Mouse (Mus musculus): ENCODE measurements around the gene Rbm47. TPM values are rescaled to one million over a fixed set of nuclear protein-coding genes. Genes with fewer than 3 reads are reported as not detected.

The Rbm47 gene
- total RNA-seq, 1 experiment from 2014 or later: 1.9 TPM

GRCm38 (mm10) chr5:65975731-65976130 is 197.2 kb downstream of the Rbm47 start:
- no peak for ATAC-seq (replicated peaks in 1 of 2; ENCODE audit: insufficient read depth in 1 of 2, low FRiP score in 2 of 2, low TSS enrichment in 1 of 2, low read depth in 1 of 2, poor library complexity in 2 of 2, severe bottlenecking in 2 of 2)

GRCm38 (mm10) chr5:65973189-65973588 is 199.7 kb downstream of the Rbm47 start:
- ATAC-seq (replicated peaks in 1 of 2; ENCODE audit: insufficient read depth in 1 of 2, low FRiP score in 2 of 2, low TSS enrichment in 1 of 2, low read depth in 1 of 2, poor library complexity in 2 of 2, severe bottlenecking in 2 of 2): no peak

DNA sequence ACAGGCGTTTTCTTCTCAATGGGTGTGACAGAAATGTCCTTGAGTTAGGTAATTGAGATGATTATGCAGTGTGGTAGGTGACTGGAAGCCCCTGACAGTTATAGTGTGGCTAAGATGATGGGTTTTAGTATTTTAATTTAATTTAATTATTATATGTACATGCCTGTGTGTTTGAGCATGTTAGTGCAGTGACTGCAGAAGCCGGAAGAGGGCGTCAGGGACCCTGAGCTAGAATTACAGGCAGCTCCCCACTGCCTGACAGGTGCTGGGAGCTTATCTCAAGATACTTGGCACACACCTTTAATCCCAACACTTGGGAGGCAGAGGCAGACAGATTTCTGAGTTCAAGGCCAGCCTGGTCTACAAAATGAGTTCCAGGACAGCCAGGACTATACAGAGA is 204.9 kb downstream of the Rbm47 start:
- no peak for ATAC-seq (replicated peaks in 1 of 2; ENCODE audit: insufficient read depth in 1 of 2, low FRiP score in 2 of 2, low TSS enrichment in 1 of 2, low read depth in 1 of 2, poor library complexity in 2 of 2, severe bottlenecking in 2 of 2)

- ATAC-seq (replicated peaks in 1 of 2; ENCODE audit: insufficient read depth in 1 of 2, low FRiP score in 2 of 2, low TSS enrichment in 1 of 2, low read depth in 1 of 2, poor library complexity in 2 of 2, severe bottlenecking in 2 of 2): no peak
Observed at GRCm38 (mm10) chr5:65967091-65967490, 205.8 kb downstream of the Rbm47 start.

Other genes with a start within 250 kb of the Rbm47 start
- gene Chrna9, start 238.2 kb downstream of the Rbm47 start, total RNA-seq (2017): not detected in 2 replicates
- gene 9130230L23Rik, start 168.8 kb downstream of the Rbm47 start, total RNA-seq (2017): not detected in 2 replicates
- gene Nsun7, start 86.8 kb upstream of the Rbm47 start, total RNA-seq (2017): 2.1 and 2.9 TPM in 2 replicates